Mouse (Mus musculus): ENCODE measurements around the gene Cobll1. TPM values are rescaled to one million over a fixed set of nuclear protein-coding genes. Genes with fewer than 3 reads are reported as not detected.

Gene Cobll1
- polyA plus RNA-seq, 1 experiment, result not detected

GRCm38 (mm10) chr2:65147431-65147830, 91.8 kb downstream of the Cobll1 start:
- no peak for TF ChIP-seq GATA1 (IDR thresholded peaks at IDR 0.05; ENCODE audit: low read length)

GRCm38 (mm10) chr2:65145421-65146117, 93.6 kb downstream of the Cobll1 start:
- no peak for TF ChIP-seq GATA1 (IDR thresholded peaks at IDR 0.05; ENCODE audit: low read length)

- TF ChIP-seq GATA1 (IDR thresholded peaks at IDR 0.05; ENCODE audit: low read length), result no peak
Measured at GRCm38 (mm10) chr2:65141093-65141661, 98.0 kb downstream of the Cobll1 start.

GRCm38 (mm10) chr2:65140330-65140922, 98.8 kb downstream of the Cobll1 start:
- TF ChIP-seq GATA1 (IDR thresholded peaks at IDR 0.05; ENCODE audit: low read length), result no peak

- TF ChIP-seq GATA1 (IDR thresholded peaks at IDR 0.05; ENCODE audit: low read length), result no peak
Measured at GRCm38 (mm10) chr2:65139606-65140329, 99.4 kb downstream of the Cobll1 start.

- no peak for TF ChIP-seq GATA1 (IDR thresholded peaks at IDR 0.05; ENCODE audit: low read length)
Measured at GRCm38 (mm10) chr2:65138992-65139391, 100.2 kb downstream of the Cobll1 start.

- no peak for TF ChIP-seq GATA1 (IDR thresholded peaks at IDR 0.05; ENCODE audit: low read length)
Measured at GRCm38 (mm10) chr2:65126141-65126783, 112.9 kb downstream of the Cobll1 start.

GRCm38 (mm10) chr2:65123702-65124101, 115.5 kb downstream of the Cobll1 start:
- no peak for TF ChIP-seq GATA1 (IDR thresholded peaks at IDR 0.05; ENCODE audit: low read length)

- no peak for TF ChIP-seq GATA1 (IDR thresholded peaks at IDR 0.05; ENCODE audit: low read length)
Measured at GRCm38 (mm10) chr2:65121435-65121834, 117.8 kb downstream of the Cobll1 start.

GRCm38 (mm10) chr2:65121012-65121411, 118.2 kb downstream of the Cobll1 start:
- TF ChIP-seq GATA1 (IDR thresholded peaks at IDR 0.05; ENCODE audit: low read length), result no peak

GRCm38 (mm10) chr2:65120112-65120511, 119.1 kb downstream of the Cobll1 start:
- TF ChIP-seq GATA1 (IDR thresholded peaks at IDR 0.05; ENCODE audit: low read length), result no peak

- TF ChIP-seq GATA1 (IDR thresholded peaks at IDR 0.05; ENCODE audit: low read length), result no peak
Measured at GRCm38 (mm10) chr2:65119667-65120066, 119.5 kb downstream of the Cobll1 start.

GRCm38 (mm10) chr2:65119076-65119475, 120.1 kb downstream of the Cobll1 start:
- TF ChIP-seq GATA1 (IDR thresholded peaks at IDR 0.05; ENCODE audit: low read length), result no peak

- no peak for TF ChIP-seq GATA1 (IDR thresholded peaks at IDR 0.05; ENCODE audit: low read length)
Measured at GRCm38 (mm10) chr2:65117859-65118258, 121.3 kb downstream of the Cobll1 start.

GRCm38 (mm10) chr2:65116428-65117125, 122.6 kb downstream of the Cobll1 start:
- TF ChIP-seq GATA1 (IDR thresholded peaks at IDR 0.05; ENCODE audit: low read length), result no peak
